Mouse (Mus musculus) neural tube, embryonic 11.5 days (tissue): Measurements from ENCODE around the gene Gtf2f2. TPM values are rescaled to one million over a fixed set of nuclear protein-coding genes. Genes with fewer than 3 reads are reported as not detected.
A peak's percentile ranks its signal among the peaks of the same experiment; 100 is the strongest.

Experiments
- ATAC-seq: fragments of 200-750 bp; cut with Nextera tagmentation; 2 replicates; pipeline ENCODE4 v1.8.0; 2017; ENCODE audit warnings: moderate number of reproducible peaks, mild to moderate bottlenecking, moderate TSS enrichment, moderate library complexity; ENCODE audit not compliant: insufficient read depth, low FRiP score, low TSS enrichment
- DNase-seq: peaks from one replicate; pipeline ENCODE4 v3.0.0-alpha.2; 2015; ENCODE audit warnings: low spot score
- H3K27ac ChIP-seq: fragments of 300-500 bp; sonication (generic); 2 replicates; pipeline ENCODE4 v1.5.1; 2014; ENCODE audit warnings: low read depth, mild to moderate bottlenecking, low read length
- H3K27me3 ChIP-seq: fragments of 300-500 bp; sonication (generic); 2 replicates; pipeline ENCODE4 v1.6.1; 2014; ENCODE audit warnings: mild to moderate bottlenecking, low read length, mixed read lengths; ENCODE audit not compliant: control insufficient read depth, insufficient read depth
- H3K36me3 ChIP-seq: fragments of 300-500 bp; sonication (generic); 2 replicates; pipeline ENCODE4 v1.6.1; 2014; ENCODE audit warnings: mild to moderate bottlenecking, low read length, moderate library complexity, mixed read lengths; ENCODE audit not compliant: control insufficient read depth, insufficient read depth
- H3K4me1 ChIP-seq: fragments of 300-500 bp; sonication (generic); 2 replicates; pipeline ENCODE4 v1.6.1; 2014; ENCODE audit warnings: low read length, mixed read lengths; ENCODE audit not compliant: control insufficient read depth, insufficient read depth
- H3K4me2 ChIP-seq: fragments of 300-500 bp; sonication (generic); 2 replicates; pipeline ENCODE4 v1.6.1; 2014; ENCODE audit warnings: low read depth, mild to moderate bottlenecking, moderate library complexity
- H3K4me3 ChIP-seq: fragments of 300-500 bp; sonication (generic); 2 replicates; pipeline ENCODE4 v1.5.1; 2014; ENCODE audit warnings: low read depth, low read length
- H3K9ac ChIP-seq: fragments of 300-500 bp; sonication (generic); 2 replicates; pipeline ENCODE4 v1.6.1; 2014; ENCODE audit warnings: mild to moderate bottlenecking, low read length
- H3K9me3 ChIP-seq: fragments of 300-500 bp; sonication (generic); 2 replicates; pipeline ENCODE4 v1.6.1; 2016; ENCODE audit warnings: low read length; ENCODE audit not compliant: control insufficient read depth
- WGBS: fragments of 180-500 bp; shearing (Covaris S2); extraction: QIAGEN DNeasy Blood & Tissue Kit; methylation state at CpG from one replicate; pipeline ENCODE4 v1.1.7; 2014; 5-methylcytosine and 5-hydroxymethylcytosine counted together
- polyA plus RNA-seq: library from polyadenylated mRNA; unstranded; fragments of >200 nt; fragmentation: Nextera tagmentation; extraction: Ambion mirVana; gene quantifications from 2 replicates; pipeline ENCODE4 v1.2.1, GENCODE M21; 2014

Gtf2f2 gene
- polyA plus RNA-seq = 52.1 and 58.2 TPM in 2 replicates

GRCm38 (mm10) chr14:76010102-76011061, at the start of gene Gtf2f2:
Gtf2f2 (minus strand) TSS chr14:76010865.
- Histone ChIP-seq H3K9ac (peak within 1 kb of the TSS; percentile 81), H3K27me3 (no peaks in the 10 kb centered on the region), H3K4me1 (peaks cover 11% of the 10 kb centered on the region), H3K4me2 (peak within 1 kb of the TSS; percentile 72), H3K27ac (0 out of 2 replicates have a peak within 1 kb of the TSS, but pooled peaks have one; percentile 56), H3K36me3 (no peaks in the 10 kb centered on the region; the same call in 1 of the 2 replicates), H3K9me3 (no peaks in the 10 kb centered on the region), H3K4me3 (peak within 1 kb of the TSS; percentile 92)
- DNase-seq = peak; percentile 95
- ATAC-seq = peak; percentile 93
- 1% methylated on average over 67 of the region's 67 CpGs for WGBS

DNA sequence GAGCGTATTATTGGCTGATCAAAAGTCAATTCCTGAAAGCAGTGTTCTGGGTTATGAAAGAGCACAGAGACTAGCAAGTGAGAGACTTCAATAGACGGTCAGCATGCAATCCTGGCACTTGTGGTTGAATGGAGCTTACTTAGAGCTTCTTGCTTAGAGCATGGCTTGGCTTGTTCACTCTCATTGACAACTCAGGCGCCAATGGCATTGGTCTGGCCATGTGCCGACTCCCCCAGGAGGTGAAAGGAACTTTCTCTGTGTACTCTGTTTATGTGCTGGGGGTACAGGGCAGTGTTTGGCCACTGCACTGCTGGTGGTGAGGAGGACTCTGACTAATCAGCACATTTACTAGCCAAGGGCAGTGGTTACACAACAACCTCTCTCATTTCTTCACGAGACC, 48.8 kb upstream of the Gtf2f2 start:
- WGBS = 80% methylated on average over 5 of the region's 5 CpGs
- Histone ChIP-seq H3K27ac (no peak overlapping the region), H3K4me3 (no peak overlapping the region), H3K27me3 (no peaks in the 10 kb centered on the region), H3K36me3 (no peaks in the 10 kb centered on the region), H3K9me3 (no peaks in the 10 kb centered on the region), H3K4me2 (no peak overlapping the region), H3K9ac (no peak overlapping the region), H3K4me1 (no peaks in the 10 kb centered on the region)
- ATAC-seq (no peak), DNase-seq (no peak)

DNA sequence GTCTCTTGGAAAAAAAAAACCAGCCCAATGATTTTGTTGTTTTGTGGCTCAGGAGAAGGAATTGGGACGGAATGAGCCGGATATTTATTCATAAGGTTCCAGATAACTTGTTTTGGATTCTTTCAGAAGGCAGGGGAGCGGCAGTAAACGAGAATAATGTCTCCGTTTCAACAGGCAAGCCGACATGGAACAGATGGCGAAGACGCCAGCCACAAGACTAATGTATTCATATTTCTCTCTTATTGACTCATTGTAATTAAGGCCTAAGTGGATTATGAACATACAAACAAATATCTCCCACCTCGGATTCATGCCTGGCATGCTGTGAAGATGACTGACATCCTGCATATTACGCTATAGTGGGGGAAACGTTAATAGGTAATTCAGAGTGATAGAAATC, 43.1 kb upstream of the Gtf2f2 start:
- Histone ChIP-seq H3K27me3 (no peaks in the 10 kb centered on the region), H3K27ac (no peak overlapping the region), H3K4me3 (no peak overlapping the region), H3K9ac (no peak overlapping the region), H3K4me1 (no peaks in the 10 kb centered on the region), H3K36me3 (no peaks in the 10 kb centered on the region), H3K4me2 (no peak overlapping the region), H3K9me3 (no peaks in the 10 kb centered on the region)
- 92% methylated on average over 11 of the region's 11 CpGs for WGBS
- no peak for ATAC-seq
- no peak for DNase-seq

- no peak overlapping the region for H3K9ac ChIP-seq
Measured at GRCm38 (mm10) chr14:76051966-76052365, 41.3 kb upstream of the Gtf2f2 start.

DNA sequence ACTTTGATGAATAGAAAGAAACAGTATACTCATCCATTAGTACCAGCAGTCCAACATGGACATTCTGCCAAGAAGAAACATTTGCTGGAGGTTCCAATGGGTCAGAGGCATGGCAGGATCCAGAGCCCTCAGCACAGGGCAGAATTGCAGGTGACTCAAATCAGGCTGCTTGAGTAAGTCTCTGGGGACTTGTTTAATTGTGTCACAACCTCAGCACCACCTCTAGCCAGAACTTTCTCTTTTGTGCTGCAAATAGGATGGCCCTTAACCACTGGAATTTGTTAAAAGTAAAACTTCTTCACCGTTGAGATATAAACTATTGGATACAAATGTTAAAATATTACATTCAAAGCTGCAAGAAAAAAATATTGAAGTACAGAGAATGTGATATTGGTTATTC, 35.1 kb upstream of the Gtf2f2 start:
- Histone ChIP-seq H3K4me1 (no peaks in the 10 kb centered on the region), H3K4me2 (no peak overlapping the region), H3K27me3 (no peaks in the 10 kb centered on the region), H3K4me3 (no peak overlapping the region), H3K27ac (no peak overlapping the region), H3K9ac (no peak overlapping the region), H3K9me3 (no peaks in the 10 kb centered on the region), H3K36me3 (no peaks in the 10 kb centered on the region)
- no peak for DNase-seq
- WGBS = 62% methylated on average over 1 of the region's 1 CpGs
- no peak for ATAC-seq

More at GRCm38 (mm10) chr14:76051966-76052365, 41.3 kb upstream of the Gtf2f2 start:
- Histone ChIP-seq H3K4me2 (no peak overlapping the region), H3K27ac (no peak overlapping the region), H3K36me3 (no peaks in the 10 kb centered on the region), H3K4me1 (no peaks in the 10 kb centered on the region), H3K9me3 (no peaks in the 10 kb centered on the region), H3K27me3 (no peaks in the 10 kb centered on the region), H3K4me3 (no peak overlapping the region)
- DNase-seq (no peak), ATAC-seq (no peak)
- 75% methylated on average over 7 of the region's 7 CpGs for WGBS

- Histone ChIP-seq H3K27me3 (no peaks in the 10 kb centered on the region), H3K27ac (no peak overlapping the region), H3K9ac (no peak overlapping the region), H3K36me3 (no peaks in the 10 kb centered on the region), H3K4me2 (no peak overlapping the region), H3K9me3 (no peaks in the 10 kb centered on the region), H3K4me3 (no peak overlapping the region), H3K4me1 (no peaks in the 10 kb centered on the region)
- ATAC-seq (no peak), DNase-seq (no peak)
- 60% methylated on average over 3 of the region's 3 CpGs for WGBS
Measured at GRCm38 (mm10) chr14:76044164-76044557, 33.5 kb upstream of the Gtf2f2 start.

DNA sequence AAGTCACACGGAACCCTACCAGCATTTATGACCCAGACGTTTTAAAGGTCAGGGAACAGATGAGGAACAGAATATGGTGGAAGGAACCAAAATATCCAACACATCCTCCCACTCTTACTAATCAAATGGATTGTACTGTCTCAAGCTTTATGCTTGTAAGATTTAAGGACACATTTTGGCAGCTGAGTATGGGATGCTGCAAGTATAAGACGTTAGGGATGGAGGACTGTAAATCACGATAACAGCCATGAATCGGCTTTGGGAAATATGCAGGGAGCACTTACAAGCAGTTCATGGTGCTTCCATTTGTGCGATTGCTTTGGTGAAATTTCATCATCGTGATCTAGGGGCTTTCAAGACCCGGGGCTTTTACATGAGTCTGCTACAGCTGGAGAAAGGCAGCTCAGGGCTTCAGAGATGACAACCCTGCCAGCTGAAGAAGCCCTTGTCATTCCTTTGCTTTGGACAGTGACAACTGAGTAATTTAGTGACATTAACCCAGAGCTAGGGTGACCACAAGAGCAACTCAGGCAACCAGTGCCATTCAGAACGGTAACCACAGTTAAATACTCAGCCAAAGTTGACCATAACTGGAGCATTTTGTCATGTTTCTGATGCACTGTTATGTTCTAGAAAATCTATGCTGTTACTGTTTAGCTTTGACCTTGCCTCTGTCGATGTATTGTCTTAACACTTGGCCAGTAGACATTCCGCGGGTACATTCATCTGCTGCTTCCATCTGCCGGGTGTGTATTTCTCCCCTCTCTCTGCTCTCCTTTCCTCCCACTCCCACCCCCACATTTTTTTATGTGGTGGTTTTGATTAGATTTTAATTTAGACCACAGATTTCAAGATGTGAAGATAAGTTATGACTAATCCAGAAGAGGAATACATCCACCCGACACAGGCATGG, 32.8 kb upstream of the Gtf2f2 start:
- H3K36me3 ChIP-seq = no peaks in the 10 kb centered on the region
- H3K4me2 ChIP-seq = no peak overlapping the region
- H3K9ac ChIP-seq = no peak overlapping the region
- ATAC-seq (no peak), DNase-seq (no peak)
- H3K4me1 ChIP-seq = no peaks in the 10 kb centered on the region
- 82% methylated on average over 14 of the region's 14 CpGs for WGBS
- H3K9me3 ChIP-seq = no peaks in the 10 kb centered on the region
- no peaks in the 10 kb centered on the region for H3K27me3 ChIP-seq
- H3K27ac ChIP-seq = no peak overlapping the region
- H3K4me3 ChIP-seq = no peak overlapping the region

GRCm38 (mm10) chr14:76033221-76033637, 22.6 kb upstream of the Gtf2f2 start:
- peaks cover 4% of the 10 kb centered on the region; the same call in 1 of the 2 replicates for H3K4me1 ChIP-seq
- peak overlapping the region; percentile 28; the same call in 1 of the 2 replicates for H3K27ac ChIP-seq
- no peak overlapping the region for H3K9ac ChIP-seq
- no peak overlapping the region for H3K4me2 ChIP-seq
- no peaks in the 10 kb centered on the region for H3K36me3 ChIP-seq
- H3K4me3 ChIP-seq = no peak overlapping the region
- H3K9me3 ChIP-seq = no peaks in the 10 kb centered on the region
- WGBS = 30% methylated on average over 7 of the region's 7 CpGs
- H3K27me3 ChIP-seq = no peaks in the 10 kb centered on the region
- DNase-seq = peak; percentile 40
- peak; percentile 48; the same call in 1 of the 2 replicates for ATAC-seq
